Mouse (Mus musculus): ENCODE measurements around the gene Patl2.

GRCm38 (mm10) chr2:122159667-122160066 lies 26.3 kb downstream of the Patl2 start:
- TF ChIP-seq CTCF (IDR thresholded peaks at IDR 0.05; ENCODE audit: control insufficient read depth, insufficient read depth, insufficient replicate concordance, low read depth, low read length) (no peak), POLR2A (IDR thresholded peaks at IDR 0.05; ENCODE audit: control insufficient read depth, low read depth, low read length) (no peak)

Measured in testis, adult 2 months (tissue).